Mouse (Mus musculus): ENCODE results near the gene Fads1.

Fads1 gene

DNA sequence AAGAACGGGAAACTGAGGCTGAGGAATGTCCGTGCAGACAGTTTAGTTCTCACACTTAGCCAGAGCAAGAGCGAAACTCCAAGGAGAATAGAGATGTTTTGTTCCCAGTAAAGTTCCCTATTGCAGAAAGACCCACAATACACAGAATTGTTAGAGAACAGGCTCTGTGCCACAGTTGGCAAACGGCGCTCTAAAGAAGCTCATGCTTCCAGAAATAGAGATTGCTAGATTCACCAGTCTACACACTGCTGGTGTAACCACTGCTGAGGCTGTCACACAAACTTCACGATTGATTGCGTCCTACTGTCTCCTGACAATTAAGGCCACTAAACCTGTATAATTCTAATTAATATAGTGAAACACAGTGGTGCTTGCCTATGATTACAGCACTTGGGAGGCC lies 1.5 kb upstream of the Fads1 start:
- no peak for DNase-seq

DNA sequence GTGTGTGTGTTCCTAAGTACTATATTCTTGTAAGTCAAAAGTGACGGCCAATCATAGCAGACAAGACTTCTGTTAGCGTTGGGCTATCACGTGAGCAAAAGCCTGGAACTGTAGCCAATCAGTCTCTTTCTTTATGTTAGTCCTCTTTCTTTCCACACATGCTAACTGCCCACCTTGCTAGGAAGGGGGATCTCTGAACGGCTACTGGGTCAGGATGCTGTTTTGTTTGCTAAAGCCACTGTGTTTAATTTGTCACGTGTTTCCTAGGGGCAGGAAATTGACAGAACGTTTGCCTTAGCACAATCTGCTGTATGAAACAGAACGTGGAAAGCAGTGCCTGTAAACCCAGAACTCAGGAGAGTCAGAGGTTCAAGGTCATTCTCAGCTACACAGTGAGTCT lies 546 bp upstream of the Fads1 start:
- no peak for DNase-seq

DNA sequence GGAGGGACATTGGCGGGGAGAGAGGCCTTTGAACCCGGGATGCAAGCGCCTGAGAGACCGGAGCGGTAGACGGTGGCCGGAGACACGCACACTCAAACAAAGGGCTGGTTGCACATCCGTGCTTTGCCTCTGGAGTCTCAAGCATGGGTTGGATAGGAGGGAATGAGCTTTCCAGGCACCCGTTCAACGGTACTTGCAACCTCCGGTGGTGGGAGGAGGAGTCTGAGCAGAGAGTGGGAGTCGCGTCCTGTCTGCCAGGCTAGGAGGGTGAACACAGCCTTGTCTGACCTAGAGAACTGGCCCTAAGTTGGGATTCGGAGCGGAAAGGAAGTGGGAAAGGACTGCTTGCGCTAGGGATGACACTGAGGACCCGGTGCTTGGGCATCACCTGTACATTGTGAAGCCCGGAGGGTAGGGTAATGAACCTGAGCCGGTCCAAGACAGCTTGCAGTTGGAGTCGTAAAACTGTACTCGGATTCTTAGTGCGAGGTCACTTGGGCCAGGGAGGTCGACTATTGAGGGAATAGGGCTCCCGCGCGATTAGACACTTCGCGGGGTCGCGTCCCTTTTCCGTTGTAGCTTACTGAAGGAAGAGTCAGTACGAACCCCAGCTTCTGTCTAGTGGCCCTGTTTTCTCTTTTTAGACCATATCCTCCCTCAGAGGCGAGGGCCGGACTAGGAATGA lies 753 bp downstream of the Fads1 start:
- DNase-seq = peak; percentile 87

DNA sequence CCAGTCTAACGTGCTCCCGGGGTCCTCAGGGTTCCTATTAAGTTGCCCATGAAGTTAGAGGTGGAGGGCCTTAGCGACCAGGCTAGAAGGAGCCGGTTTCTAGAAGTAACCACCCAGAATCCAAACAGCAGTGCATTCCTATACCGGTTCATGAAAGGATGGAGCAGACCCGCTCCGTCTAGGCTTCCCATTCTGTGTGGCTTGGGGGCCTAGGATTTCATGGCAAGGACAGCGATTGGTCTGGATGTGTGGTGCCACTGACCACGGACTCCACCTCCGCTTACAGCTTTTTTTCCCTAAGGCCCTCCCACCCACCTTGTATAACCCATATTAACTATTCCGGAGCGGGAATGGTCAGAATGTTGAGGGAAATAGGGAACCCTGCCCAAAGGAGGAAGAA lies 1.4 kb downstream of the Fads1 start:
- peak; percentile 53 for DNase-seq

DNA sequence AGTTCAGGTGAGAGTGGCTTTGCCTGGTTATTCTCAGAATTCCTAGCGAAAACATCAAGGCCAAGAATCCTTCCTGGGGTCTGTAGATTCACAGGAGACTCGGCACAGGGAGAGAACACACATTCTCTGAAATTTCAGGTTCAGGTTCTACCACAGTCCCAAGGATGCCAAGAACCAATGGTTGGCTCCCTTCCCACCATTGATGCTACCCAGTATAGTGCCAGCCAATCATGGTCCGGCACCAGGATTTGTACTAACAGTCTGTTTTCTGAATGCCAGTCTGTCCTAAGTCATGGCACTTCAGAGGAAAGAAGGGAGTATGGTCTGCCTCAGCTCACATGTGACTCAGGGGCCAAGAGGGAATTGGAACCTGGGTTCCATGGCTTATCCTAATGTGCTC lies 3.2 kb downstream of the Fads1 start:
- no peak for DNase-seq

DNA sequence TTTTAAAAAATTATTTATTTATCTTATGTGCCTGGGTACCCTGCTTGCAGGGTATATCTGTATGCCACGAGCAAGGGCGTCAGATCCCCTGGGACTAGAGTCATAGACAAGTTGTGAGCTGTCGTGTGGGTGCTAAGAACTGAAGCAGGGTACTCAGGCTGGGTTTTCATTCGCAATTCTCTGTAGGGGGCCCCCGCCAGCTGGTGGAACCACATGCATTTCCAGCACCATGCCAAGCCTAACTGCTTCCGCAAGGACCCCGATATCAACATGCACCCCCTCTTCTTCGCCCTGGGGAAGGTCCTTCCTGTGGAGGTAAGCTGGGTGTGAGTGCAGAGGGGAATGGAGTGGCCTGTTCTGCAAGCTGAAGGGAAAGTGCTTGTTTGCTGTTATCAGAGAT lies 3.9 kb downstream of the Fads1 start:
- DNase-seq = no peak

DNA sequence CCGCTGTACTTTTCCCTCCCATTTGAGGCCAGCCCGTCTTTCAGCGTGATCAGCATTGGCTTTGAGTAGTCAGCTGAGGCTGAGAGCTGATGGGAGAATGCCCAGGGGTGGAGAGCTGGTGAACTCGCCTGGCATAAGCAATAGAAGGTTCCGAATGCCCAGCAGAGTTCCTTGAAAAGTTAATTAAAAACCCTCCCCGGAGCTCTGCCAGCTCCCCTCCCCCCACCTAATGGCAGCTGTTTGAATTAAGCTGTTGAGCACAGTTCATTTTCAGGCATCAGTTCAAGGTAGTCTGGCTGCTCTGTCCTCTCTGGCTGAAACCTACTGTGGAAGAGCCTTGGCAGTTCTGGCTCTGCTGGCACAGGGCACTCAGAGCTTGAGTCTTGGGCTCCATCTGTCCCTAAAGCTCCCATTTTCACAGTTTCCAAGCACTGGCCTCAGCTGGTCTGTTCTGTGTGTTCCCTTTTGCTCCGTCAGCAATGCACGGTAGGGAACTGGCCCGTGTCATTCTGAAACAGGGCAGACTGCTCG lies 5.7 kb downstream of the Fads1 start:
- no peak for DNase-seq

DNA sequence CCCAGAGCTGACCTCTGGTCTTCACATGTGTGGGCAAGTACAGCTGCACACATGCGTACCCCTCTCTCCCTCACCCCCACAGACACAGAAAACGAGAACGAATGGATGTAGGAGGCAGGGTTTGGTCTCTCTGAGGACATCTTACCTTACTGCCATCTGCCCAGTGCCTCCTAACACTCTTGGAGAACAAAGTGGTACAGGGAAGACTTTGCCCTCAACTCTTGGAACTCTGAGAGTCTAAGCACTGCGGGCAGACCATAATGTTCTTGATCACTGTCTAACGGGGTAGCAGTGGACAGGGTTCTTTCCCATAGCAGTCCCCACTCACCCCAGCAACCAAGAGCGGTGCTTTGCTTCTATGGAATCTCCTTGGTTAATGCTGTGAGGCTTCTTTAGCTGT lies 6.3 kb downstream of the Fads1 start:
- no peak for DNase-seq

DNA sequence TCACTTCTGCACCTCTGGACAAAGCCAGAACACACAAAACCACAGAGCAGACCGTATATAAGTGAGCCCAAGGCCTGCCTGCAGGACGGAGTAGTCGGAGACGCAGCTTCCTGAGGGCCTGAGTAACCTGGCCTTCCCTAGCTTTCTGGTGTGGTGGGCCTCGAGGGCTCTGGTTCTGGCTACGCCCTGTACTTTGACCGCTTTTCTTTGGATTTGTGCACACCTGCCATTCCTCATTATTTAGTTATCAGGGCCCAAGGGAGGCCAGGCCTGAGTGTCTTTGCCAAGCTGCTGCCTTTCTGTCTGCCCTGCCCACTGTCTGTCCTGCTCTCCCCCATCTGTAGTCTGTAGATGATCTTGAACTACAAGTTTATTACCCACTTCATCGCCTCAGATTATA lies 7.3 kb downstream of the Fads1 start:
- no peak for DNase-seq

DNA sequence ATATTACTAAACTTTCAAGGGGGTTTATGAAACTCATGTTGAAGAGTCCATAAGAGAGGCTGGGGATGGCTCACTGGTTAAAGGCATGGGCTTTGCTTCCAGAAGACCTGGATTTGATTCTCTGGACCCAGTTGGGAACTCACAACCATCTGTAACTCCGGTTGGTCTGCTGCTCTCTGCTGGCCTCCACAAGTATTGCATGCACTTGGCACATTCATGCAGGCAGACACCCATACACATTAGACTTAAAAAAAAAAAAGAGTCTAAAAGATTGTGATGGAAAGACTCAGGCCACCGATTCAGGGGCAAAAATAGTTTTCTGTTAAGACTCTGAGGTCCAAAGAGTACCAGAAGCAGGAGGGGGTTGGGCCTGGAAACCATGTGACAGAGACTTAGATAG lies 8.1 kb downstream of the Fads1 start:
- DNase-seq = peak; percentile 81

DNA sequence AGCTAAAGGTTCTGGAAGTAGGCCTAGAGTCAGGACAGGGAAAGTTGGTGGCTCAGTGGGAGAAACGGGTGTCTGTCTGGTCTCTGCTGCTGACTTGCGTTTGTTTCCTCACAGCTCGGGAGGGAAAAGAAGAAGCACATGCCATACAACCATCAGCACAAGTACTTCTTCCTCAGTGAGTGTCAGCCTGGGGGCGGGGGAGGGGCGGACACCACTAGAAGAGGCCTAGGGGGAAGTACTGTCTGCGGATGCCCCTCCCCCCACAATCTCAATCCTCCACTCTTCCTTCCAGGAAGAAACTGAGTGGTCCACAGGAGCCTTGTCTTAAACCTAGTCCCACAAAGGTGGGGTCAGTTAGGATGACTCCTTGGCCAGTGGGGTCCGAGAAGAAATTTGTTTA lies 8.6 kb downstream of the Fads1 start:
- no peak for DNase-seq

DNA sequence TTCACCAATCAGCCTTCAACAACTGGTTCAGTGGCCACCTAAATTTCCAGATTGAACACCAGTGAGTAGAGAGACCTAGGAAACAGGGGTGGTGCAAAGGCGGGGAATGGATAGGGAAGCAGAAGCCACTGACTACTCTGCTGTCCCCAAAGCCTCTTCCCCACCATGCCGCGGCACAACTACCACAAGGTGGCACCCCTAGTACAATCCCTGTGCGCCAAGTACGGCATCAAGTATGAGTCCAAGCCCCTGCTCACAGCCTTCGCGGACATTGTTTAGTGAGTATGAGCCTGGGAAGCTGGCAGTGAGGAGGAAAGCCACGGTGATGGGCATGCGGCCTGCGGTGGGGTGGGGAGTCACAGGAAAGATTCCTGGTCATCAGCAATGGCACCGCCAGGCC lies 11.6 kb downstream of the Fads1 start:
- DNase-seq = peak; percentile 11

DNA sequence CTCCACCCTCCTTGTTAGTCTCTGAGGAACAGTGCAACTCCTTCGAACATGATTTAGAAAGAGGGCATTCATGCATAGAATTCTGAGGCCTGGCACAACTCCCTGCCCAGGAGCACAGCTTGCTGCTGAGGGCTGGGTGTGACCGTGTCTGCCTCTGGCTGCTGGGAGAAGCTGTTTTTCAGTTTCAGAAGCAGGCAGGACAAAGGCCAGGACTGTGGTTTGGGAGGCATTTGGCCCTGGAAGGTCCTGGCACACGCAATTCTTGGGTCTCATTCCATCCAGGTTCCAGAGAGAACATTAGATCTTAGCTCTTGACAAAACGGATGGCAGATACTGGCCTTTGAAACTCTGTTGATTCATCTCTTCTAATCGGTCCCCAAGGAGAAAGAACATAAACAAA lies 12.6 kb downstream of the Fads1 start:
- no peak for DNase-seq

DNA sequence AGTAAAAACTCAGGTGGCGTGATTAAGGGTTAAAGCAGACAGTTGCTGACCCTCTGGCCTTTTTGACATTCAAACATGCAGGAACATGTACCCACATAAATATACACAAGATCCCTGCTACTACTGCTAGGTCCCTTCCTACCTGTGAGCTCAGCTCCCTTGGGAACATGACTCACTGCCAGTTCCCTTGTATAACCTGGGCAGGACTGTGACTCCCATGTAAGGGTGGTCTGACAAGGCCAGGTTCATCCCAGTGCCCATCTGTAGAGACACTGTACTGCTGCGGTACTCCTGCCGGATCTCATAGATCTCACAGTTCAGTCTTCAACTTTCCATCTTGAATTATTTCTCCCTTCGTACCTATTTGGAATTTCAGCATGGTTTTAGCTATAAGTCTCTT lies 14.4 kb downstream of the Fads1 start:
- DNase-seq = no peak

DNA sequence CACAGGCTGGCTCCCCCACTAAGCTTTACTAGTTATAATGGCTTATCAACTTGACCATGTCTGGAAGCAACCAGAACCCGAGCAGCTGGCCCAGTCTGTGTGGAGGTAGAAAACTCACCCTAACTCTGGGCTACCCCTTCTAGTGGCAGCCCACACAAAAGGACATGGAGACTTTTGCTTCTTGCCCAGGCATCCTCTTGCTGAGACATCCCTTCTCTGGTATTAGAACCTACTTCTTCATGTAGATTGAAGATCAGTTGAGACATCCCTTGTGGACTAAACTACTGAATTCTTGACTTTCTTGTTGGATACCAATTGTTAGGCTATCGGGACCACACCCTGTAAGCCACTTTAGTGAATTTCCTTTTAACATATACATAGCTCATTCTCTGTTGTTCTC lies 15.6 kb downstream of the Fads1 start:
- DNase-seq = no peak

DNA sequence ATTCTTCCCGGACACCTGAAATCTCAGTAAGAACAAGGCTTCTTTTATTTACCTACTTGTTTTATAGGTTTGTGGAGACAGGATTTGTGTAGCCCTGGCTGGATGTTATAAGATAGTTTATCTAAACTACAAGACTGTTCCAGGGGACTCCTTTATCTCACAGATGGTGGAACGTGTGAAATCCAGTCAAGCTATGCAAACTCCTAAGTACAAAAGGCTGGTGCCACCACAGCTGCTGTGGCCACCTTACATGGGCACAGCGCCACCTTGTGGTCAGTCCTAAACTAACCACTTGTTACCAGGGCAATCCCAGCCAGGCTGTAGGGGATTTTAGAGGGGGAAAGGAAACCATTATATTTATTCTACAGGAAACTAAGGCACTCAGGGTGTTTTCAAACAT lies 16.0 kb downstream of the Fads1 start:
- peak; percentile 87 for DNase-seq

DNA sequence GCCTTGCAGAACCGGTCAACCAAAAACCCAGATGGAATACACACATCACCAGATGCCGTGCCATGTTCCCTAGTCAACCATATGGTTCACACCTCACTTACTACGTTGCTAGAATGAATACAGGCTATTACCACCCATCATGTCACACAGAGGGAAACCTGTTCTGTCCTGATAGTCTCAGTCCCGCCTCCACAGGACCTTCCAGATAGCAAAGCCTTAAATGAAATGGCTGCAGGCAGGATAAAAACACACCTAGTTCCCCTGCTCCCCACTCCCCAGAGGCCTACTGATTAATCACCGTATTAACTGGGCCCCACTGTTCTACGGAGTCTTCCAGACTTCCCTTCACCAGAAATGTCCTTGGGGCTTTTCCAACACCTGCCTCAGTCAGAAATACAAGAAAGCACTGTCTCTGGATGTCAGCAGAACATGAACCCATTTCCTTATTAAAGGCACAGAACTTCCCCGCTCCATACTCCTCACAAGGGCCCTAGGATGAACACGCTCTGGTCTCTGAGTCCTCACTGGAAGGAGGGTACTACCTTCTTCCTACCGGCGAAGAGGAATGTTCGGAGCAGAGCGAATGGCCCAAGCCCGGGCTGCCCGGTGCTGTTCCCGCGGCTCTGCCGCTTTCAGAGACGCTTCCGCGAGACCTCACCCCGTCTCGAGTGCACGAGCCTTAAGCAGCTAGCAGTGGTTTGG lies 20.6 kb downstream of the Fads1 start:
- DNase-seq = no peak

DNA sequence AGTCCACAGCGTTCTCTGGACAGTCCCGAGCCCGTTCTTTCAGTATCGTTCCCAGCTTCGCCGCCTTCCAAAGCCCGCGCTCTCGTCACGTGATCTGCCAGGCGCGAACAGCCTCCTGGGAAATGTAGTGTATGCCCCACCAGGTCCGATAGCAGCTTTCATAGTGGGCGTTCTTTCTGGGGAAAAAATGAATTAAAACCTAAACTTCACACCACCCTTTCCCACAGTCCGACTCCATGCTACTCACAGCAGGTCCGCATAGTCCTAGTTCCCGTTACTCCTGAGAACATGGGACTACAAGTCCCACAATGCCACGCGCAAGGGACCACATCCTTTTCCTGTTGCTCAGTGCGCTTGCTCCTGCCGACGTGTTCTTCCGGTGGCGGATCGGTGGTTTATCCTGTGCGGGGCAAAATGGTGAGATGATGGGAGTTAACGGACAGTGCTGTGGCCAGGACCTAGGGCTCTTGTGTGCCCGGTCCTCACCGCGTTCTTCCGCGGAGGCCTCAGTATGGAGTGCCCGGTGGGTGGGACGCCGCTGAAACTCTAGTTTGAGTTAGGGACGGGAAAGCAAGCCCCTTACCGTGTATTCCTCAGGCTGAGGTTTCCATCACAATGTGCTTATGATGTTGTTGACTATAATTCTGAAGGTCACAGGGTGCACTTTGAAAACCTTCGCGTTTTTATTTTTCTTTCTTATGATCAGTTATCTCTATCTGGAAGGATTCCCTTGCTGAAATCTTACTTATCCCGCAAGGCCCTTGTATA lies 21.3 kb downstream of the Fads1 start, which contains the start of the genes Tmem258 and Fen1:
Gene Tmem258, plus strand, starts transcription at position 167 of the 768 bp plus-strand sequence.
Gene Fen1, minus strand, starts transcription at position 322 of the 768 bp plus-strand sequence.
- peak; percentile 94 for DNase-seq

DNA sequence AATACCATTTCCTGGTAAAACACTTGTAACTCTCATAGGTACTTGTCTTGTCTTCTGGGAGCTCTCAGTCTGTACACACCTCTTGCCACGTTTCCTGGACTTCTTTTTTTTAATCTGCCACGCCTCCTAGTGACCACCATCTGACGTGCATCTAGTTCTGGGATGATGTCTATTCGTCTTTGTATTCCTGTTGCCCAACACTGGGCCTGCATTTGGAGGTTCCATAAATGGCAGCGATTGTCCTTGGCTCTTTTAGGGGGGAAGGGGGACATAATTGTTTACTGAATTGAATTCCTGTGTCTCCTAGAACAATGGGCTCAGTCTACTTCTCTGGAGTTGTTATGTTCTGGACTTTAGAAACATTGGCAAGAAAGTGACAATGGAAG lies 21.9 kb downstream of the Fads1 start:
- DNase-seq = peak; percentile 74

DNA sequence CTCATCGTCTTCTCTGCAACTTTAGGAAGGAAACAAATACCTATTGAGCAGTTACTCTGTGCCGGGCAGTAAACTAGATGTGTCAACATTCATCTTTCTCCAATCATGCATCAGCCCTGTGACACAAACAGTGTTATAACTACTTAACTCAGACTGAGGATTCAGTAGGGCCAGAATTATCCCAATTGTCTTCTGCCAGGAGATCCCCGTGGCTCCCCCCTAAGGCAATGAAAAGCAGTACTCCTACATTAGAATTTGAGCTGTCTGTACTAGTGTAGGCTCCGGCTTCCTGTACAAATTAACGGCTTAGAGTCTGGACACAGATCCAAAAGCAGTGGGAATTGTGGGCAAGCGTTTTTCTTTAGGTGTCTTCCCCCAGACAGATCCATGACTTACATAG lies 22.4 kb downstream of the Fads1 start:
- DNase-seq = no peak

DNA sequence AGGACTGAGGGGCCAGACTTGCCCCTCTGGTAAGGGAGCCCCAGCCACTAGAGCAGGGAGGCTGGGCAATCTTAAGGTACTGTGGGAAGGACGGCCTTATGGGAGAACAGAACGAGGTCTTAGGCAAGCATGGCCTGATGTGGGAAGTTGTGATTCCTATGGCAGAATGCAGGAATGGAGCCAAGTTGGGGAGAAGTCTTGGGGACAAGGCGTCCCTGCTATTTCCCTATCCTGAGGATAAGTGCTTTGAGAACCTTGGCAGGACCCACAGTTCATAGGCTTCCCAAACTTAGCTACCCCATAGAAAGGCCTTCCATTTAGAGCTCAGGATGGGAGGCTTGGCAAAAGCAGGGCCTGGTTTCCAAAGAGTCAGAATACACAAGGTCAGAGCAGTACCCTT lies 26.2 kb downstream of the Fads1 start:
- DNase-seq = no peak

DNA sequence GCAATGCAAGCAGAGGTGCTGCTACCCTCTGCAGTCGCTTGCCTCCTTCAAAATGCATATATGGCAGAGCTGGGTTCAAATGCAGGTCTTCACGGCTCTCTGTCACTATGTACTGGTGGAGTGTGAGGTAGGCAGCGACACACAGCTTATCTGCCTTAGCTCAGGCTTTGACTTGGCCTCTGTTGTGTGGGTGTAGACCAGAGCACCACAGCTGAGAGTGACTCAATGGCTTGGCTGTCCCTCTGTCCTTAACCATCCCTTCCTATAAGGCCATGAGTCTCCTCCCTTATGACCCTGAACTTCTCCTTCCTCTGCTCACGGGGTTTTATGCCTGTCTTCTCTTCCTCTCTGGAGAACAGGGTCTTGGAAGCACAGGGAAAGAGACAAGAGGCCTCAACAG lies 28.2 kb downstream of the Fads1 start:
- DNase-seq = no peak

DNA sequence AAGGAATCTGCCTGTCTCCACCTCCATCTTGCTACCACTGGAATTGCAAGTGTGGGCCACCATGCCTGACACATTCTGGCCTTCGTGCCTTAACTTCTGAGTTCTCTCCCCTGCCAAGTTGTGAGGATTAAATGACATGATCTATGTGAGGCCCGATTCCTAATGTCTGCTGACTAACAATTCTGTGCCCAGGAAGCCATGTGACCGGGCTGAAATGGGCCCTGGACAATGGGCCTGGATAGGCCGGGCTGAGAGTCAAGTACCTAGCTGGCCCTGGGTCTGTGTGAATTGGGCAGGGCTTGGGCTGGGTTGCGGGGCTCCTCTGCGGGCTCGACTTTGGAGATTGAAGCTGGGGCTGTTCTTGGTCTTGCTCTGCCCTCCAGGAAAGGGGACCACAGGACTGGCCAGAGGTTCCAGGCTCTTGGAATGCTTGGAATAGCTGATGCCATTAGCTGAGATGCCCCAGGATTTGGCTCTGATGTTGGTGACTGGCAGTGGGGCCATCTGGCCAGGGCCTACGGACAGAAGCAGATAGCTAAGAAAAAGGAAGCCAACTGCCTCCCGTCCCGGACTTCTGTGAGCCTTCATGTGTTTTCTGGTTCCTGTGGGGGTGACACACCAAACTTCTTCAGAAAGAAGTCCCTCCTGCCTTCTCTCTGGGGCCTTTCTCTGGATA lies 31.2 kb downstream of the Fads1 start:
- no peak for DNase-seq
